Mouse (Mus musculus): Measurements from ENCODE around the gene Zswim8. TPM values are rescaled to one million over a fixed set of nuclear protein-coding genes. Genes with fewer than 3 reads are reported as not detected.

Gene Zswim8
- polyA plus RNA-seq, 1 experiment: 136 TPM

DNA sequence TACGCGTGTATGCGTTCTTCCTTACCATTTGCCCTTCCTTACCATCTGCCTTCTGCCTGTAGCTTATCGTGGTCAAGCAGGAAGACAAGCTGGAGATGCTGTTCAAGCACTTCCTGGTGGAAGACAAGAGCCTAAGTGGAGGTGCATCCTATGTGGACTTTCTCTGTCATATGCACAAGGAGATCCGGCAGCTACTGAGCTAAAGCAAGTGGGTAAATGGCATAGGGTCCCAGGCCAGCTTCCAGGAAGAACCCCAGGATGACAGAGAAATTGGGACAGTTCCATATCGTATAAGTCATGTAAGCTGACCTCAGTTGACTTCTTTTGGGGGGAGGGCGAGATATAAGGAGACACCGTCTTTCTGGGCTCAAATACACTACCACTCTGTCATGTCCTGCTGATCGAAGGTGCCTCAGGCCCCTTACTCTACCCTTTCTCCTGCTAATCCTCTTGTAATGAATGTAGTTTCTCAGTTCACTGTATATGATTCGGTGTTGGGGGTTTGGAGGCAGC is 13.7 kb upstream of the Zswim8 start:
- no peak for DNase-seq
- Histone ChIP-seq H3K4me3 (ENCODE audit: insufficient read depth, low read depth, low read length) (no peak overlapping the region), H3K27me3 (replicated peaks; ENCODE audit: control insufficient read depth, insufficient read depth, low read length) (no peaks in the 10 kb centered on the region), H3K36me3 (ENCODE audit: control insufficient read depth, insufficient read depth, low read length) (peaks cover 6% of the 10 kb centered on the region; the same call in 1 of the 2 replicates), H3K4me1 (ENCODE audit: control insufficient read depth, insufficient read depth, low read length) (peaks cover 15% of the 10 kb centered on the region; the same call in 1 of the 2 replicates), H3K27ac (ENCODE audit: insufficient read depth, low read depth, low read length) (no peak overlapping the region)
- 82% methylated on average over 10 of the region's 10 CpGs for WGBS
- no peak for TF ChIP-seq CTCF (conservative IDR thresholded peaks at IDR 0.05; ENCODE audit: insufficient read depth, insufficient read length, low read depth, low read length)

DNA sequence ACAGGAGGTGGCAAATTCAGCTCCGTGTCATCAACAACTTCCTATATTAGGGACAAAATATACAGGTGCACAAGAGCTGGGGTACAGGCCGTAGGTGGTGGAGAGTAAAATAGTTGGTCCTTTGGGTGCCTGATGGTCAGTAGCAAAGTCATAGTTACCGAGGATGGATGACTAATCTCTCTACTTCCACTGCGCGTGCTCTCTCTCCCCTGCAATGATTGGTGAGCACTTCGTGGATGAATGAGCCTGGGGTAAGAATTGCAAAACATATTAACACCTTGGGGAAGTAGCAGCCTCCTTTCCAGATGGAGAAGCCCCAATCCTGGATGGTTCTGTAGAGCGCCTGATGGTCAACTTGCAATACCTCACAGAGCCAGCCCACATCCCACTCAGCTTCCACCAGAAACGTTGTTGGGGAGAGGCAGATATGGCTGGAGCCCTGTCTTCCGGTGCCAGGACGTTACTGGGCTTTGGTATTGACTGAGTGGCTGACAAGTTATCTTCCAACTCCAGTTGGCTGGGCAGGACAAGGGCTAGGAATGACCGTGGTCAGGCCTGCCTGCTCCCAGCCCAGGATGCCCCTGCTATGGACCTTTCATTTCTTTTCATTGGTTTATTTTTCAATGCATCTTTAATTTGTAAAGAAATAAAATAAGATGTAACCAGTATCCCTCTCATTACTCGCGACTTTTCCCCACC is 13.0 kb upstream of the Zswim8 start:
- peak overlapping the region; percentile 69 for H3K4me3 ChIP-seq (ENCODE audit: insufficient read depth, low read depth, low read length)
- 32% methylated on average over 13 of the region's 13 CpGs for WGBS
- H3K36me3 ChIP-seq (ENCODE audit: control insufficient read depth, insufficient read depth, low read length): peaks cover 6% of the 10 kb centered on the region; the same call in 1 of the 2 replicates
- DNase-seq: peak; percentile 17
- H3K4me1 ChIP-seq (ENCODE audit: control insufficient read depth, insufficient read depth, low read length): peaks cover 15% of the 10 kb centered on the region; the same call in 1 of the 2 replicates
- H3K27me3 ChIP-seq (replicated peaks; ENCODE audit: control insufficient read depth, insufficient read depth, low read length): no peaks in the 10 kb centered on the region
- H3K27ac ChIP-seq (ENCODE audit: insufficient read depth, low read depth, low read length): no peak overlapping the region
- no peak for TF ChIP-seq POLR2A (IDR thresholded peaks at IDR 0.05; ENCODE audit: low read depth, low read length)
- TF ChIP-seq CTCF (conservative IDR thresholded peaks at IDR 0.05; ENCODE audit: insufficient read depth, insufficient read length, low read depth, low read length): no peak

DNA sequence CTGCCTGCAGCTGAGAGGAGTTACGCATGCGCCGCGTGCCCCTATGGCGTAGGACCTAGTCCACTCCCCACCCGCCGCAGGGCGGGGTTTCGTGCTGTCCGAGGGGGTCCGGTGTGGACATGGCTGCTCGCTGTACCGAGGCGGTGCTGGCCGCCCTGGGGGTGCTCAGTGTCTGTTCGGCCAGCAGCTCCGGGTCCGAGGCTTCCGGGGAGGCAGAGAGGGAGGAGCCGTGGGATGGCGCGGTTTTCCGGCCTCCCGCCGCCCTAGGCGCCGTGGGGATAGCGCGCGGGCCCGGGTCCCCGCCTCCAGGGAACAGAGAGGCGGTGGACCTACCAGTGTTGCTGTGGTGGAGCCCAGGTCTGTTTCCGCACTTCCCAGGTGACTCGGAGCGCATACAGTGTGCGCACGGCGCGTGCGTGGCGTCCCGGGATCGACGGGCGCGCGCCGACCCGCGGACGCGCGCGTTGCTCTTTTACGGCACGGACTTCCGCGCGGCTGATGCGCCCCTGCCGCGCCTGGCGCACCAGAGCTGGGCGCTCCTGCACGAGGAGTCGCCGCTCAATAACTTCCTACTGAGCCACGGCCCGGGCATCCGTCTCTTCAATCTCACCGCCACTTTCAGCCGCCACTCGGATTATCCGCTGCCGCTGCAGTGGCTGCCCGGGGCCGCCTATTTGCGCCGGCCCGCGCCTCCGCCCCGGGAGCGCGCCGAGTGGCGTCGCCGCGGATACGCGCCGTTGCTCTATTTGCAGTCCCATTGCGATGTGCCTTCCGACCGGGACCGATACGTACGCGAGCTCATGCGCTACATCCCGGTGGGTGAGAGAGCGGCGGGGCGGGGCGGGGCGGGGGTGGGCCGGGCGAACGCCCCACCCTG is 12.2 kb upstream of the Zswim8 start, which contains the start of gene Fut11:
Gene Fut11, plus strand, starts transcription at position 85 of the 877 bp plus-strand sequence.
- WGBS: 5% methylated on average over 110 of the region's 111 CpGs
- Histone ChIP-seq H3K27ac (ENCODE audit: insufficient read depth, low read depth, low read length) (peak within 1 kb of the TSS; percentile 80), H3K4me1 (ENCODE audit: control insufficient read depth, insufficient read depth, low read length) (peaks cover 15% of the 10 kb centered on the region; the same call in 1 of the 2 replicates), H3K36me3 (ENCODE audit: control insufficient read depth, insufficient read depth, low read length) (peaks cover 4% of the 10 kb centered on the region; the same call in 1 of the 2 replicates), H3K27me3 (replicated peaks; ENCODE audit: control insufficient read depth, insufficient read depth, low read length) (no peaks in the 10 kb centered on the region), H3K4me3 (ENCODE audit: insufficient read depth, low read depth, low read length) (peak within 1 kb of the TSS; percentile 69)
- no peak for TF ChIP-seq CTCF (conservative IDR thresholded peaks at IDR 0.05; ENCODE audit: insufficient read depth, insufficient read length, low read depth, low read length)
- peak; percentile 48 for TF ChIP-seq POLR2A (IDR thresholded peaks at IDR 0.05; ENCODE audit: low read depth, low read length)
- DNase-seq: peak; percentile 87

DNA sequence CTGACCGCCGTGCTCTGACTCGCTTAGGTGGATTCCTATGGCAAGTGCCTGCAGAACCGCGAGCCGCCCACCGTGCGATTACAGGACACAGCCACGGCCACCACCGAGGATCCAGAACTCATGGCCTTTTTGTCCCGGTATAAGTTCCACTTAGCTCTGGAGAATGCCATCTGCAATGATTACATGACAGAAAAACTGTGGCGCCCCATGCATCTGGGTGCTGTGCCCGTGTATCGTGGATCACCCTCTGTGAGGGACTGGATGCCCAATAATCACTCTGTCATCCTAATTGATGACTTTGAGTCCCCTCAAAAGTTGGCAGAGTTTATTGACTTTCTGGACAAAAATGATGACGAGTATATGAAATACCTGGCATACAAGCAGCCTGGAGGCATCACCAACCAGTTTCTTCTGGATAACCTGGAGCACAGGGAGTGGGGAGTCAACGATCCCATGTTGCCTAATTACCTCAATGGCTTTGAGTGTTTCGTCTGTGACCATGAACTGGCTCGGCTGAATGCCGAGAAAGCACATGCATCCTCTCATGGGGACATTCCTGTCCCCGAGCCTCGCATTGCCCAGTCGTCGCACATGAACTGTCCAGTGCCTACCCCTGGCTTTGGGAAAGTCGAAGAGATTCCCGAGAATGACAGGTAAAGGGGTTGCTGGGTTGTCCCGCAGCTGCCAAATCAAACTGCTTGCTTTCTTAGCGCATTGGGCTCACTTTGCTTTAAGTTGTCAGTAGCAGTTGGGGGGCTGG is 11.4 kb upstream of the Zswim8 start:
- H3K27ac ChIP-seq (ENCODE audit: insufficient read depth, low read depth, low read length): no peak overlapping the region
- no peak for TF ChIP-seq POLR2A (IDR thresholded peaks at IDR 0.05; ENCODE audit: low read depth, low read length)
- TF ChIP-seq CTCF (conservative IDR thresholded peaks at IDR 0.05; ENCODE audit: insufficient read depth, insufficient read length, low read depth, low read length): no peak

DNA sequence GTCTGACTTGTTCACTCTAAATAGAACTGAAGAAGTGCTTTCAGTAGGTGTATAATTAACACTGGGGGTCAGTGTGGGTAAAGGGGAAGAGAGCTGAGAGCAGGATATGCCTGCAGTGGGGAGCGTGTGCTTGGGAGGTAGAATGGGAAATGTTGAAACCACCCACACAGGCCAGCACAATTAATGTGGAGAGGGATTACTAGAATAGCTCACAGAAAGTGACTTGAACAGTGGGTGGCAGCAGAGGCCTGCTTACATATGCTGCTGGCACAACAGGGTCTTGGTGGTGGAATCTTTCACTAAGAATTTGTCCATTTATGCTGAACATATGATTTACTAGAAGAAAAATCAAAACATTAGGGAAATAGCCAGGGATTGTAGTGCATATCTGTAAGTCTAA is 10.4 kb upstream of the Zswim8 start:
- H3K4me1 ChIP-seq (ENCODE audit: control insufficient read depth, insufficient read depth, low read length): peaks cover 18% of the 10 kb centered on the region; the same call in 1 of the 2 replicates
- 19% methylated on average over 1 of the region's 1 CpGs for WGBS
- no peaks in the 10 kb centered on the region for H3K27me3 ChIP-seq (replicated peaks; ENCODE audit: control insufficient read depth, insufficient read depth, low read length)
- peak; percentile 53 for DNase-seq
- H3K4me3 ChIP-seq (ENCODE audit: insufficient read depth, low read depth, low read length): no peak overlapping the region
- no peak for TF ChIP-seq POLR2A (IDR thresholded peaks at IDR 0.05; ENCODE audit: low read depth, low read length)
- peak; percentile 55 for TF ChIP-seq CTCF (conservative IDR thresholded peaks at IDR 0.05; ENCODE audit: insufficient read depth, insufficient read length, low read depth, low read length)
- H3K27ac ChIP-seq (ENCODE audit: insufficient read depth, low read depth, low read length): no peak overlapping the region
- H3K36me3 ChIP-seq (ENCODE audit: control insufficient read depth, insufficient read depth, low read length): peaks cover 4% of the 10 kb centered on the region; the same call in 1 of the 2 replicates

More for the DNA sequence above, 11.4 kb upstream of the Zswim8 start:
- Histone ChIP-seq H3K36me3 (ENCODE audit: control insufficient read depth, insufficient read depth, low read length) (peaks cover 4% of the 10 kb centered on the region; the same call in 1 of the 2 replicates), H3K4me1 (ENCODE audit: control insufficient read depth, insufficient read depth, low read length) (peaks cover 15% of the 10 kb centered on the region; the same call in 1 of the 2 replicates), H3K4me3 (ENCODE audit: insufficient read depth, low read depth, low read length) (peak overlapping the region; percentile 69), H3K27me3 (replicated peaks; ENCODE audit: control insufficient read depth, insufficient read depth, low read length) (no peaks in the 10 kb centered on the region)
- peak; percentile 23 for DNase-seq
- WGBS: 20% methylated on average over 27 of the region's 27 CpGs

DNA sequence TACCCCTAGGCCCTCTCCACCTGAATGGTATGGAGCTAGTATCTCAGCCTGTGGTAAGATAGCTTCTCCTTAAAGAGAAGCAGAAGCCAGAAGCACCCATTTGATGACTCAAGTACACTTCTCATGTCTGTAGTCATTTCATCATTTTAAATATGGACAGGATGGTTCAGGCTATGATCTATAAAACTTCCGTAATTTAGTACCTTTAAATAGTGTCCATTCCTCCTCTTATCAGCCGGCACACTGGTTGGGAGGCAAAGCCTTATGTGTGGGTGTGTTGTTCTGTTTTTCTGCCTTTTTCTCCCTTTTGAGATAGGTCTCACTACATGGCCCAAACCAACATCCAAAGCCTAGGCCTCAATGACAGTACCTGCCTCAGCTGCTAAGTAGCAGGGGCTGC is 8.8 kb upstream of the Zswim8 start:
- no peak for TF ChIP-seq POLR2A (IDR thresholded peaks at IDR 0.05; ENCODE audit: low read depth, low read length)
- no peak for TF ChIP-seq CTCF (conservative IDR thresholded peaks at IDR 0.05; ENCODE audit: insufficient read depth, insufficient read length, low read depth, low read length)
- Histone ChIP-seq H3K27ac (ENCODE audit: insufficient read depth, low read depth, low read length) (no peak overlapping the region), H3K27me3 (replicated peaks; ENCODE audit: control insufficient read depth, insufficient read depth, low read length) (no peaks in the 10 kb centered on the region), H3K4me1 (ENCODE audit: control insufficient read depth, insufficient read depth, low read length) (peaks cover 18% of the 10 kb centered on the region; the same call in 1 of the 2 replicates), H3K4me3 (ENCODE audit: insufficient read depth, low read depth, low read length) (no peak overlapping the region), H3K36me3 (ENCODE audit: control insufficient read depth, insufficient read depth, low read length) (peaks cover 4% of the 10 kb centered on the region; the same call in 1 of the 2 replicates)
- DNase-seq: no peak
- WGBS: 79% methylated on average over 2 of the region's 2 CpGs
